Mouse (Mus musculus) olfactory bulb, adult 2 months (tissue): ENCODE results near the gene Ptrh2. TPM values are rescaled to one million over a fixed set of nuclear protein-coding genes. Genes with fewer than 3 reads are reported as not detected.

ENCODE experiments used
- H3K27ac ChIP-seq: fragments of 200-500 bp; 2 replicates; pipeline ENCODE4 v1.5.1; 2012; ENCODE audit warnings: low read depth, low read length; ENCODE audit not compliant: insufficient read depth
- H3K4me1 ChIP-seq: fragments of 200-500 bp; 2 replicates; pipeline ENCODE4 v1.6.1; 2012; ENCODE audit warnings: low read length; ENCODE audit not compliant: control insufficient read depth, insufficient read depth
- H3K4me3 ChIP-seq: fragments of 200-500 bp; 2 replicates; pipeline ENCODE4 v1.5.1; 2012; ENCODE audit warnings: mild to moderate bottlenecking, low read depth, low read length, moderate library complexity; ENCODE audit not compliant: insufficient read depth
- CTCF ChIP-seq: fragments of 200-500 bp; IDR thresholded peaks from 2 replicates; pipeline ENCODE4 v1.5.1; 2012; ENCODE audit warnings: low read depth, mild to moderate bottlenecking, low read length, moderate library complexity; ENCODE audit not compliant: insufficient read depth
- POLR2A ChIP-seq: fragments of 200-500 bp; IDR thresholded peaks from 2 replicates; pipeline ENCODE4 v1.6.1; 2012; ENCODE audit warnings: mild to moderate bottlenecking, low read depth, low read length, moderate library complexity; ENCODE audit not compliant: insufficient read depth
- WGBS: fragments of 180-500 bp; shearing (Covaris S2); methylation state at CpG from one replicate; pipeline ENCODE4 v1.1.7; 2018; 5-methylcytosine and 5-hydroxymethylcytosine counted together
- polyA plus RNA-seq: library from polyadenylated mRNA; stranded (reverse); fragments of >200 nt; gene quantifications from 2 replicates; pipeline ENCODE4 v1.2.4, GENCODE M21; 2012; ENCODE audit warnings: low replicate concordance; ENCODE audit not compliant: missing spikeins, insufficient read depth, insufficient read length

Gene Ptrh2
- polyA plus RNA-seq, 1 experiment = not detected

DNA sequence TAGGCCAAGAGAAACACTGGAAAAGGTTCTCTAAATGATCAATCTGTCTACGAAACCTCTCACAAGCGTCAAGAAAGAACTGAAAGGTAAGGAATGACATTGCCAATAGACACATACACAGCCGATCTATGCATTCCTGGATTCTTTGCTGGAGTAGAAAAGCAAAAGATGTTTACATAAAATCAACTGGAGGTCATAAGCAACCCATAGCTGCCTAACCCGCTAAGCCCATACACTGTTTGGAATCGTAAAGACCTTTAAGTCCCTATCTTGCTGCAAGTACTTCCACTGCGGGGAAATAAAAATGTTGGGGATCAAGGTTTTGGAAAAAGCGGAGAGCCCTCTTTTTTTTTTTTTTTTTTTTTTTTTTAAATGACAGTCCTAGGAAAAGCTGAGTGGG is 924 bp upstream of the Ptrh2 start:
- Histone ChIP-seq H3K27ac (no peak overlapping the region), H3K4me1 (peaks cover 4% of the 10 kb centered on the region; the same call in 1 of the 2 replicates), H3K4me3 (peak overlapping the region; percentile 95; the same call in 1 of the 2 replicates)
- 35% methylated on average over 7 of the region's 7 CpGs for WGBS
- TF ChIP-seq POLR2A (no peak), CTCF (no peak)

DNA sequence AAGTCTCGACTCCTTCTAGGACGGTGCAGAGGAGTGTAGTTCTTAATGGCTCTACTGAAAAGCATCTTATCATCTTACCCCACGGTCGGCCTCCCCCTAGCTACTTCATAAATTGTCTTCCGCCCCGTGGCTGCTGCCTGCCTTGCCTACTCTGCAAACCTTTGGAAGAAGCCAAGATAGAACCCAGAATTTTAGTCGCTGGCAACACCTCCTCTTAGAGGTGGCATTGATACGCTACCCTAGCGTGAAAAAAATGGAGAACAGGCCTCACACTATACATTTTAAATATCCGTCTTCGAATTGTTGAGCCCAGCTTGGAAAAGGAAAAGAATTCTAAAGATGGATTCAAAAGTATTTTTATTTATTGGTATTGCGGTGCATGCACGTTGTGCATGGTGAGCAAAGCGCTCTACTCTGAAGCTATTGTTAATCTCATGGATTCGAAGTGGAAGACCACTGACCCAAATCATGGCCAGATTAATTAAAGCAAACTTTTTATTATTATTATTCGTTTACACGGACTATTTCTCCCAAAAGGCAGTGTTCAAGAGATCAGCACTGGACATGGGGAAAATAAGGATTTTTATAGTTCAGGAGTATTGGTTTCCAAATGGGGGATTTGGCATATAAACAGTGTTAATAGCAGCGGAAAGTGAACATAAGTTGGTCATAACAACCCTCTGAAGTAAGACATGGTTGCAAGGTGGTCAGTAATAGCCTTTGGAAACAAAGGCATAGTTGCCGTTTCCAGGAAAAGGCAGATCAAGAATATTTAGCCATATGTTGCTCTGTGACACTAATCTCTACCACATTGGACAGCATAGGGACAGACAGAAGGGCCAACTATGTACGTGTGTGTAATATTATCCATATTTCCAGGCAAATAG is 584 bp downstream of the Ptrh2 start:
- H3K27ac ChIP-seq = peak overlapping the region; percentile 34
- 6% methylated on average over 20 of the region's 20 CpGs for WGBS
- H3K4me1 ChIP-seq = peaks cover 4% of the 10 kb centered on the region; the same call in 1 of the 2 replicates
- peak overlapping the region; percentile 95 for H3K4me3 ChIP-seq
- TF ChIP-seq CTCF (no peak), POLR2A (no peak)

DNA sequence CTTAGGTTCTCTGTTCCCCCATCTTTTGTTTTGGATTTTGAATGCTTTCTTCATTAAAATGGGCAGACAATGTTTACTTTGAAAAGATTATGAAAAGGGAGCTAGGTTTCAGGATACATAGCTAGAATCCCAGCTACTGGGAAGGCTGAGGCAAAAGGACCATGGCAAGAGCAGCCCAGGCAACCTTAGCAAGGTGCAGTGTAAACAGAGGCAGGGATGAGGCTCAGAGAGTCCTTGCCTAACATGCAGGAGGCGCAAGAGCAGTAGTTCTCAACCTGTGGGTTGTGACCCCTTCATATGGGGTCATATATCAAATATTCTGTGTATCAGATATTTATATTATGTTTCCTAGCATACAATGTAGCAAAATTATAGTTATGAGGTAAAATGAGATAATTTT is 1.6 kb downstream of the Ptrh2 start:
- no peak for TF ChIP-seq POLR2A
- no peak for TF ChIP-seq CTCF
- H3K27ac ChIP-seq = no peak overlapping the region
- 98% methylated on average over 1 of the region's 1 CpGs for WGBS
- peaks cover 4% of the 10 kb centered on the region; the same call in 1 of the 2 replicates for H3K4me1 ChIP-seq
- no peak overlapping the region for H3K4me3 ChIP-seq

DNA sequence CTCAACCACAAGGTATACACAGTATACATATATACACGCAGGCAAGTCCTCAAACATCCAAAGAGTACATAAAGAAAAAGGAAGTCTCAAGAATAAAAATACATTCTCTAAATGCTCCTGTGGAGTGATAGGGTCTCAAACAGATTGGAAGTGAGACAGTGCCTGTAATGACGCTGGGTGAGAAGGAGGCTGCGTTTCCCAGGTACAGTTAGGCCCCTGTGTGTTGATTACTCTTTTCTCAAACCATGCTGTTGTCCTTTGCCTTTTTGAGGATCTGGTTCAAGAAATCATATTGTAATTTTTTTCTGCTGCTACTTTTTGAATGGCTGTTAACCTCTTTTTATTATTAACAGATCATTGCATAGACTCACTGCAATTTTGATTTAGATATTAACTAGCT is 6.6 kb downstream of the Ptrh2 start:
- 87% methylated on average over 3 of the region's 3 CpGs for WGBS
- H3K4me1 ChIP-seq = peaks cover under 1% of the 10 kb centered on the region; the same call in 1 of the 2 replicates
- no peak overlapping the region for H3K4me3 ChIP-seq
- no peak overlapping the region for H3K27ac ChIP-seq
- TF ChIP-seq CTCF (no peak), POLR2A (no peak)

DNA sequence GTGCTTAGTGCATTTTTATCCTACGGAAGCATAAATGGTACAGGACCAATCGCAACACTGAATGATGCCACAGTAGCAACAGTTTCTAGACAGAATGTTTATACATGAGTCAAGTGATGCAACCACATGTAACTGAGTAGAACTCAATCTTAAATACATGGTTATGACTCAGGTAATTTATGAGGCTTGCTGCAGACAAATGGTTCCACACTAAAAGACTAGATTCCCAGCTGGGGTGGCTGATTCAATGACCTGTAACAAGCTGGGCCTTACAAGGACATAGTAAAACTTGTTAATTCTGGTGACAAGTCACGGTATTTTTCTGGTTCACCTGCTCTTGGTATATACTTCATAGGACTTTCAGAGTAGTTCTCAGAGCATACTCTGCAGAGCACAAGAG is 7.7 kb downstream of the Ptrh2 start:
- WGBS = 89% methylated on average over 3 of the region's 3 CpGs
- H3K27ac ChIP-seq = no peak overlapping the region
- TF ChIP-seq POLR2A (no peak), CTCF (no peak)
- H3K4me1 ChIP-seq = no peaks in the 10 kb centered on the region
- no peak overlapping the region for H3K4me3 ChIP-seq

DNA sequence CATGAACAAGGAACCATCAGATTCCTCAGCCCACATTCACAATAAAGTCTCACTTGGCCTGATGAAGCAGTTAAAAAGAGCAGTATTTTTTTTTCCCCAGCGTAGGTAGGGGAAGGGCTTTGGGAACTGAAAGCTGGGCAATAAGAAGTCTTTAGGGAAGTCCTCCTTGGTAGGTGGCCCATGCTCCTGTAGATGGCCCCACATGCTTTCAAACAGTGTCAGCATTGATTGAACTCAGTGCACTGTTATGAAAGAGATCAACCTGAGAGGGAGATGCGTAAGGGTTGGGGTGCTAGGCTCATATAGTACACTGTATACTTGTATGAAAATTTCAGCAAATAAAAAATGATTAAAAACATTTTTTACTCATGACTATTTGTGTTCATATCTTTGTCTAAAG is 8.2 kb downstream of the Ptrh2 start:
- H3K27ac ChIP-seq = no peak overlapping the region
- TF ChIP-seq POLR2A (no peak), CTCF (no peak)
- no peak overlapping the region for H3K4me3 ChIP-seq
- no peaks in the 10 kb centered on the region for H3K4me1 ChIP-seq
- 87% methylated on average over 2 of the region's 2 CpGs for WGBS

DNA sequence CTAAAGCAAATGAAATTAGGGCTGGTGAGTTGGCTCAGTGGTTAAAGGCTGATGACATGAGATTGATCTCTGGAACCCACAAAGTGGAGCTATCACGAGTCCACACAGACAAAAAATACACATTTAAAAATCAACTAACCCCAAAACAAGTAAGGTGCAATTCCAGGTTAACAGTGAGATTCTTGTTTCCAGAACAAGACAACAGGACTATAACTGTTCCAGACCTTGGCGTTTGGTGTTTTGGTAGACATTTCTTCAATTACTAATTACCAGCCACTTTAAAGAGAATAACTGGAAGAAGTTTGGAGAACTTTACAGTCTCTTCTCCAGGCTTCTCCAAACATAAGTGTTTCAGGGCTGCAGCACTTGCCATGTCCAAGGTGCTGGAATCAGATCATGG is 8.8 kb downstream of the Ptrh2 start:
- Histone ChIP-seq H3K4me1 (no peaks in the 10 kb centered on the region), H3K4me3 (no peak overlapping the region), H3K27ac (no peak overlapping the region)
- TF ChIP-seq POLR2A = no peak
- no peak for TF ChIP-seq CTCF
- WGBS = 76% methylated on average over 2 of the region's 2 CpGs

DNA sequence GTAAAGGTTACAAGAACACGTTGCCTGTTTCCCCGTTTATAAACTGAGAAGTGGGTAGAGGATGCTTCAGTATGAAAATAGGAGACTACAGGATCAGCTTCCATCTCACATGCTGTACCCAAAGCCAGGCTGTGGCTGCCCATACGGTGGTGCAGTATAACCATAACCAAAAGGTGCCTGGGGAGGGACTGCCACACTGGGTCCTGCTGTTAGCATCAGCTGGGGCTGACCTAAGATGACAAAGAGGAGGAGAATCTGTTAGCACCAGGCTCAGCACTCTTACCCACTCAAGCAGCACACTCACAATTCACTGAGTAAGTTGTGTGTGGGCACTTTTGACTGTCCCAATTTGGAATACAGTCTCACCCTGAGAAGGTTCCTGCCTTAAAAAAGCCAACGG is 11.7 kb downstream of the Ptrh2 start:
- WGBS = 34% methylated on average over 4 of the region's 4 CpGs
- Histone ChIP-seq H3K4me1 (no peaks in the 10 kb centered on the region), H3K27ac (no peak overlapping the region), H3K4me3 (no peak overlapping the region)
- no peak for TF ChIP-seq CTCF
- no peak for TF ChIP-seq POLR2A

DNA sequence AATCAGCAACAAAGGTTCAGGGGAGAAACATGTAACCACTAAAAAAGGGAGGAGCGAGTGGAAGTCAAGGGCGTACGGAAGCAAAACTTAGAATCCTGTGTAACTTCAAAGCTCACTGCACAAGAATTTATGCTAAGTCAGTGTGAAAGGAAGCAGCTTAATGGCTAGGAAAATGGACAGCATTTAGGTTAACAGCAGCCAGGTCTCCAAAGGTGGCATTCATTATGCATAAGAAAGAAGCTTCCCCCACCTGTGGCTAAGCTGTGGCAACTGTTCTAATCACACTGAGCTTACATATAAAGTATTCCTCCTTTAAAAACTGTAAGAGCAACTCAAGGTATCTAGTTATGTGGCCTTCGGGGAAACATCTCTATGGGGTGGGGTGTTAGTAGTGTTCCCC is 17.4 kb downstream of the Ptrh2 start:
- H3K4me1 ChIP-seq = no peaks in the 10 kb centered on the region
- WGBS = 87% methylated on average over 4 of the region's 4 CpGs
- H3K4me3 ChIP-seq = no peak overlapping the region
- no peak overlapping the region for H3K27ac ChIP-seq
- TF ChIP-seq CTCF = no peak
- no peak for TF ChIP-seq POLR2A
